Mouse (Mus musculus): Measurements from ENCODE around the gene Fxyd7.

Gene Fxyd7

DNA sequence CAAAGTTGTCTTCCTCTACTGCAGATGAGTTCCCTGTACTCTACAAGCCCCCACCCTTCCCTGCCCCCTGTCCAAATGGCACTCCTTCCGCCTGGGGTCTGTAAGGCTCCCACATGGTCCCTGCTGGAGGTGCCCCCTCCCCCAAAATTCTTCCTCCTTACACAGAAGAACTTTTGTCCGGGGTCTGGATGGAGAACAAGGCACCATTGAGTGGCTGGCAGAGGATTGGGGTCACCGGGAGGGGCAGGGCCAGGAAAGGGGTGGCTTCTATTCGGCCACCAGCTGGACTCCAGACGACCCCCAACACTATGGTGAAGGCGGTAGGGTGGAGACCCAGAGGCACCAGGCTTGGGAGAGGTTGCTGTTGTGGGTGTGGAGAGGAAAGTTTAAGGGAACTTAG is 26.2 kb upstream of the Fxyd7 start:
- DNase-seq (ENCODE audit: inconsistent age in 2 of 2, low spot score in 1 of 2) = no peak

DNA sequence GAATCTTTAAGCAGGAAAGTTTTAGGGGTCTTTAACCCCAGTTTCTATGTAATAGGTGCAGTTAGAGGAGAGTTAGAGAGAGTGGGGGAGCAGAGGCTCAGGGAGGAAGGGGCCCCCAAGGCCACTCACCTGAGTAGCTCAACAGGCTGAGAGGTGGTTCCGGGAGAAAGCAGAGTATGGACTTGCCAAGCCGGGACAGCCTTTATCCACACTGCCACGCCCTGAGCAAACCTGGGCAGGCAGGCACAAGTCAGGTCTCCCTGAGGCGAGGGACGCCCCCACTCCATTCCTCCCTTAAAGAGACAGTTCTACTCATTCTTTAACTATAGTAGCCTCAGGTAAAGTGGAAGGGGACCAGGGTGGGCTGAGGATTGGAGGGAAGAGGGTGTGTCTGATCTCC is 25.2 kb upstream of the Fxyd7 start, which contains the start of gene Fxyd3:
TSS of gene Fxyd3 (minus strand) at position 213 of the 400 bp plus-strand sequence.
- no peak for DNase-seq (ENCODE audit: inconsistent age in 2 of 2, low spot score in 1 of 2)

DNA sequence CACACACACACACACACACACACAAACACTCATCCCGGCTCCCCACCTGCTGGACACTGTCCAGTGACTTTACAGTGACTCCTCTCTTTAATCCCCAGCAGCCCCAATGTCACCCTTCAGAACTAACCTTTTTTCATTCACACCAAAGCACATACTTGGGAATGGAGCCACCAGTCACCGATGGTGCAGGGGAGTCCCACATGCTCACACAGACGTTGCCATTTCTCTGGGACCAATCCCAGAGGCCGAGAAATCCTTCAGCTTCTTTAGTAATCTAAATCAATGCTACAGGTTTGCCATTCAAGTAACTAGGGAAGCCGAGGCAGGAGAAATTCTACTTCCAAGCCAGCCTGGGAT is 23.4 kb upstream of the Fxyd7 start:
- no peak for DNase-seq (ENCODE audit: inconsistent age in 2 of 2, low spot score in 1 of 2)

DNA sequence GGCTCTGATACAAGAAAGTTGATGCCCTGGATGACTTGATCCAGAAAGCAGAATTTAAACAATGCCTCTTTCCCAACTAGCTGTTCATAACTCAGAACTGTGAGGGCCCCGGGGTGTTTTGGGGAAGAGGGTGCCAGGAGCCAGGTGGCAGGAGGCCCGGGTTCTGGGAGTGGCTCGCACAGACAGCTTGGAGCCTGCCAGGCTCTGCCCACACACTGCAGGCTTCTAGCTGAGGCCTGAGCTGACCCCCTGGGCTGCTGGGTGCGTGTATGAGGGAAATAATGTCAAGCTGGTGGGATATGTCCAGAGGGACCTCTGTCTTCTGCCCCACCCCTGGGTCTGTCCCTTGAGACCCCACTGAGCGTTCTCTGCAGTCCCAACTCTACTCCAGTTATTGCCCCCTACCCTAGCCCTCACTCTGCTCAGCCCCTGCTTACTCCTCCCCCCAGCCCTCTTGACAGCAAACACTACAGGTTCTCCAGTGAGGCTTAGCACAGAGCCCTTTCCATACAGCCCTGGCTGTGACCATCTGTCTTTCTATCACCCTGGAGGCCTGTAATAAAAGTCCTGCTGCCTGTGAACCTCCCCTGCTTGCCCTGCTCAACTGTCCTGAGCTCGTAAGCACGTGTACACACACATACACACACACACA is 22.9 kb upstream of the Fxyd7 start:
- no peak for DNase-seq (ENCODE audit: inconsistent age in 2 of 2, low spot score in 1 of 2)

DNA sequence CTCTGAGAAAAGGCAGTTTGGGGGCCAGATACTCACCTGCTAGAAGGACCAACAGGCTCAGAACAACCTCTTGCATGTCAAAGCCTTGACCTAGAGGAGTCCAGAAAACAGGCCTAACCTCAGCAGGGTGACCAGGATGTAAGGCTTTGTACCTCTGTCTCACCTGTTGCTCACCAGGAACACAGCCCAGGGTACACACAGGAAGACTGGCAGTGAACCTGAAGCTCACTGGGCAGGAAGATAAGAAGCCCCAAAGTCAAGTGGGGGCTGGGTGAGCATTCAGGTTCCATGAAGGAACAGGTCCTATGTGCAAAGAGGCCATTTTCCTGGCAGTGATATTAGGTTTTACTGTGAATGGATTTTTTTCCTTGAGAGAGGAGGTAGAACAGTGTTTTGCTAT is 22.3 kb upstream of the Fxyd7 start:
- DNase-seq (ENCODE audit: inconsistent age in 2 of 2, low spot score in 1 of 2) = no peak

DNA sequence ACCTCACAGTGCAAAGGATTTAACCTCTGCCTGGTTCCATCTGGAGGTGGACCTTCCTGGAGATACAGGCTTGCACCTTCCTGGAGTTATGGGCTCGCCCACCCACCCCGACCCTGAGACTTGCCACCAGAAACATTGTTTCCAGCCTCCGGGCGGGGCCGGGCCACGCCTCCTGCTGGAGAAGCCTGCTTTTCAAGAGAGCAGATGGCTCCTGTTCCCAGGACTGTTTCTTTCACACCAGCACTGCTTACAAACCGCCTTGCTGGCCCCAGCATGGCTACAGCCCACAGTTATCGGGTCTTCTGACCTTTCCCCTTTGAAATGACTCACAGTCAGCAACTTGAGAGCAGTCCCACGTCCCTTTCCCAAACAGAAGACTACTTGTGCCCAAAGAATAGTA is 21.1 kb upstream of the Fxyd7 start:
- no peak for DNase-seq (ENCODE audit: inconsistent age in 2 of 2, low spot score in 1 of 2)

DNA sequence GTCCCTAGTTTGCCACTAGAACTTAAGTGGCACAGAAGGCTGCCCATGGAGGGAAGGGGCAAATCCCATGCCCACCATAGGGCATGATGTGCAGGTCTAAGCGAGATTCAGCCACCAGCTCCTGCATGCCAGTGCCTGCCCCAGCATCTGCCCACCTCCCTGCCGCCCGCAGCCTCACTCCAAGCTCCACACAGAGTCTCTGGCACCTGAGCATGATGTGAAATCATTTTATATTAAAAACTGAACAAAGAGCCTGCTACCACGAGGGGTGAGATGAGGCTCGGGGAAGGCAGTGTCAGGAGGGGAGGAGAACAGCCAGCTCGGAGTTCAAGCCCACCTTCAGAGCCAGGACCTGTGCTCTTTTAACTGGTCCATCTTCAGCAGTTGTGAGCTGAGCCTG is 19.1 kb upstream of the Fxyd7 start:
- no peak for DNase-seq (ENCODE audit: inconsistent age in 2 of 2, low spot score in 1 of 2)

DNA sequence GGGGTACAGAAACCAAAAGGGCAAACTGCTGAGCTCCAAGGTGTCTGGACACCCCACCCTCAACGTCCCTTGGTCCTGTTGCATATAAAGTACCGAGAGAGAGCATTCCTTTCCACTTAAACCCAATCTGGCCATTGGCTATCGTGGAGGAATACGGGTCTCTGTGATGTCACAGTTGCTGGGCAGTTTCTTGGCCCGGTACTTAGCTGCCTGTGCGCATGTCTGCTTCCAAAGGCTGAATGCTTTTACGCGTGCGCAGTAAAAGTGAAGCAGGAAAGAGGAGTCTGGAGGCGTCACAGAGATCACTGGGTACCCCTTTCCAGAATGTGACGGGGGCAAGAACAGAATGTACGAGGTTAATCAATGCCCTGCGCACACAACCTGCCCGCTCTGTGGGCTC is 18.2 kb upstream of the Fxyd7 start:
- DNase-seq (ENCODE audit: inconsistent age in 2 of 2, low spot score in 1 of 2) = no peak

DNA sequence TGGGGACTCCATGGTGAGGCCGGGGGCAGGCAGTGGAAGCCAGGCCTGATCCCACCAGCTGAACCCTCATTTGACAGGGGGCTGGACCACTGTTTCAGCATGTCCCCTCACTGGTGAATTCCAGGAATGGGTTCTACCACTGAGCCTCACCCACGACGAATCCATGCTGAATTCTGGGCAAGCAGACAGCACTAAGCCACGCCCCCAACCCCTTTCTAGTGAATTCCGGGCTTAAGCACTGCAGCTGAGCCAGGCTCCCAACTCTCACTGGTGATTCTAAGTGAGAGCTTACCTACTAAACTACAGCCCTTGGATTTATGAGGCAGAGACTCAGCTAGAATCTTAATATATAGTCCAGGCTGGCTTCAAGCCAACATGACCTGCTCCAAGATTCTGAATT is 16.6 kb upstream of the Fxyd7 start:
- no peak for DNase-seq (ENCODE audit: inconsistent age in 2 of 2, low spot score in 1 of 2)

DNA sequence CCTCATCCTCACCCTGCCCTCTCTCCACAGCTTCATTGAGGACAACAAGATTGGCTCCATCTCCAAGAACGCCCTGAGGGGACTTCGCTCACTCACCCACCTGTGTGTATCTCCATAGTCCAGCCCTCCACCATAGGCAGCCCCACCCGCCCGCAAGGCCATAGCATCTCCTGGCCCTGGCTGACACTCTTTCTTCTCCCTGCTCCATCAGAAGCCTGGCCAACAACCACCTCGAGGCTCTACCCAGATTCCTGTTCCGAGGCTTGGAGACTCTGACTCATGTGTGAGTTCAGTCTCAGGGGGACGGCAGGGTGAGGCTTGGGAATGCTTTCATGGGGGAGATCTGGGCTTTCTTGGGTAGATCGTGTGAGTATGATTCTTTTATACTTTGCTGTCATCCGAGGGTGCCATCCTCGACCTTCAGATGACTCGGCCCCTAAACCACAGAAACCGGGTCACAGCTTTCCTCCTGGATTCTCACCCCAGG is 11.8 kb upstream of the Fxyd7 start:
- DNase-seq (ENCODE audit: inconsistent age in 2 of 2, low spot score in 1 of 2) = no peak

DNA sequence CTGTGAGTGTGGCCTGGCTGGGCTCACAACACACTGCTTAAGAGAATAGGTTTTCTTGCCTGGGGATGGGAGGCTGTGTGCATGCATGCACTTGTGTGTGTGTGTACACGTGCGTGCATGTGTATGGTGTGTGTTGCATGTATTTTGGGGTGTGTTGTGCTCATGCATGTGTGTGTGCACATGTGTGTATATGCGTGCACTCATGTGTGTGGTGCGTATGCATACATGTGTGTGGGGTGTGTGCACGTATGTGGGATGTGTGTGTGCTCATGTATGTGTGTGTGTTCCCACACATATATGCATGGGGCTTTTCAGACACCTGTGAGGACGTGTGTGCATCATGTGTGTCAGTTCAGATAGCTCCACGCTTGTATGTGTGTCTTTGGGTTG is 9.3 kb upstream of the Fxyd7 start:
- DNase-seq (ENCODE audit: inconsistent age in 2 of 2, low spot score in 1 of 2) = no peak

DNA sequence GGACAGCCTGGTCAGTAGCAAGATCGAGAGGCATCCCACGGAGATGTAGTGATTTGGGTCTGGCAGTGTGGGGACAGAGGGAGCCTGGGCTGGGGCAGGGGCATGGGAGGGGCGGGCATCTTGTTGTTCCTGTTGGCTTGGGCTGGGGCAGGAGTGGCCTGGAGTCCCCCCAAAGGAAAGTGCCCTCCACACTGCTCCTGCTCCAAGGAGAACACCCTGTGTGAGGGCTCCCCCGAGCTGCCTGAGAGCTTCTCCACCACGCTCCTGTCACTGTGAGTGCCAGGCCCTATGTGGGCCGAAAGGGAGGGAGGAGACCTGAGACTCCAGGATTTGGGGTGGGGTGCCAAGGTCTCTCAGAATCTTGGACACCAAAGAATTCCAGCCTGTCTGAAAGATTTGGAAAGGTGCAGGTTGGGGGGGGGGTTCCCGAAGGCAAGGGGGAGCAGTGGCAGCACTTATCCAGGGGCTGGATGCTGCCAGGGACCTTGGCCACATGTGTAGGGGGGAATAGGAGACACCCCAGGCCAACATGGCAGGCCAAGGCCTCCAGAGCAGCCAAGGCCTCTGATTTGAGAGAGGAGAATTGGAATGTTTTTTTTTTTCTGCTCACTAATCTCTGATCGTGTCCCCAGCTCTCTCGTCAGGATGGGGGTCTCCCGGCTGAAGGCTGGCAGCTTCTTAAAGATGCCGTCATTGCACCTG is 8.8 kb upstream of the Fxyd7 start:
- DNase-seq (ENCODE audit: inconsistent age in 2 of 2, low spot score in 1 of 2) = peak in 1 of 2 experiments; percentile 49

DNA sequence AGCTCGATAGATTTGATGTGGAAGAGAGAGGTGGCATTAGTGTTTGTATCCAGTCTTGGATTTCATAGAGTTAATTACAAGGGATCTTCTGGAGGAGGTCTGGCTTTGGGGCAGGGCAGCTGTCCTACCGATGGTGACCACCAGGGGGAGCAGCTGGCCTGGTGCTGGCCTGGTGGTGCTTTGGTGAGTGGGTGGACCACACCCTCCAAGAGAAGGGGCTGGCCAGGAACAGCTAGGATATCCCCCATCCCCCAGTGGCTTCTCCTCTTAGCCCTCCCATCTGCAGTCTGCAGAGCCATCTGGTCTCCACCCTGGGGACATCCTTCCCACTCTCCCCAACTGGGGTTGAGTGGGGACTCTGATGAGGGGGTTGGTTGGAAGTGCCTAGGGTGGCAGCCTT is 7.8 kb upstream of the Fxyd7 start, which contains the start of gene Lgi4:
TSS of gene Lgi4 (plus strand) at position 235 of the 400 bp plus-strand sequence.
- peak; percentile 83 to 95 for DNase-seq (ENCODE audit: inconsistent age in 2 of 2, low spot score in 1 of 2)

DNA sequence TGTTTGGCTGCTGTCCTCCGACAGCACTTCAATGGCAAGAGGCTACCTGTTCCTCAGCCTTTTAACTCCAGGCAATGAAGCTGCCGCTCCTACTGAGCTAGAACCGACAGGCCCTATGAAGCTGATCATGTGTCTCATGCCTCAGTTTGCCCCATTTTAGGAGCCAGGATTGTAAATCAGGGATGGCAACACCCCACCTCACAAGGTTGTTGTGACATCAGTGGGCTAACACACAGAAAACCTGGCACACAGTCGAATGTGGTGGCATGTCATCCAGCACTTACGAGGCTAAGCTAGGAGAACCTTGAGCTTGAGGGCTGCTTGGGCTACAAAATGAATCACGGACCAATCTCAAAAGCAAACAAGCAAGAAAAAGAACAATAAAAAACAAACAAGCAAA is 6.9 kb upstream of the Fxyd7 start:
- DNase-seq (ENCODE audit: inconsistent age in 2 of 2, low spot score in 1 of 2) = peak in 1 of 2 experiments; percentile 80

DNA sequence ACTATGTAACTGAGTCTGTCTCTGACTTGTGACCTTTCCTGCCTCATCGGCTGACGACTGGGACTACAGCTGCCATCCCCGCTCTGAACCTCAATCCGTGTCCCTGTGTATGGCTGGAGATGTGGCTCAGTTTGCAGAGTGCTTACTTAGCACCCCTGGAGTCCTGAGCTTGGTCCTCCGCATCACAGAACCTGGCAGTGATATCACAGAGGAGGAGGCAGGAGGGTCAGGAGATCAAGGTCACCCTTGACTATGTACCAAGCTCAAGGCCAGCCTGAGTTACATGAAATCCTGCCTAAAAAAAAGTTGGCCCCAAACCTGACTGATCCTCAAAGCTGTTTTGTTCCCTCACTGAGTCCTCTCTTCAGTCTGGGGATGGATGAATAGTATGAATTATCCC is 6.5 kb upstream of the Fxyd7 start:
- DNase-seq (ENCODE audit: inconsistent age in 2 of 2, low spot score in 1 of 2) = peak; percentile 67 to 76

DNA sequence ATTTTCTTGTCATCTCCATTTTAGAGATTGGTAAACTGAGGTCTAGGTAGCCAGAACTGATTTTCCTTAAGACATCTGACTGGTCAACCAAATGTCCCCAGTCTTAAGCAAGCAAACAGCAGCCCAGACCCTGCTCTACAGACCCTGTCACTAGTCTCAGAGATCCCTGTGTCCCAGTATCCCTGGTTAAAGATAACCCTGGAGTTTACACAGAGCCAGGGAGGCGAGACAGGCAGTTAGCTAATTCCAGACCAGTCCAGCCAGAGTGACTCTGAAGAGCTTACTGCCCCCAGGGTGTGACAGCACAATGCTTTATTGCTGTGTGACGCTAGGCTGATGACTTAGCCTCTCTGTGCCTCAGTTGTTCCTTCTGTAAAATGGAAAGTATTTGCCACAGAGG is 5.8 kb upstream of the Fxyd7 start, which contains the start of gene Fxyd1:
TSS of gene Fxyd1 (minus strand) at position 129 of the 400 bp plus-strand sequence.
- no peak for DNase-seq (ENCODE audit: inconsistent age in 2 of 2, low spot score in 1 of 2)

DNA sequence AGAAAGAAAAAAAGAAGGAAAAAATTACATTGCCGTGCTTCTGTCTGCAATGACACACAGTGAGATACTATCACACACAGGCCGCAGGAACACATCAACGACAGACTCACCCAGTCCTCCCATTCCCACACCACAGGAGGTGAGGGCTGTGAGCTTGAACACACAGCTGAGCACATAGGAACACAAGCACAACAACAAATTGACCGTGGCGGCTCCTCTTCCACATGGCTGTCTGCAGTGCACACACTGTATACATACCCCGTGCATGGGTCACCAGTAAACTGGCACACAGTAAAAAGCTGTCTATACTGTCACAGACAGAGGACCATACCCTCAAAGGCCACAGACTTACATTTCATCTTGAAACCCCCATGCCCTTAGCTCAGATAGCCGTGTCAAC is 5.2 kb upstream of the Fxyd7 start:
- DNase-seq (ENCODE audit: inconsistent age in 2 of 2, low spot score in 1 of 2) = no peak

DNA sequence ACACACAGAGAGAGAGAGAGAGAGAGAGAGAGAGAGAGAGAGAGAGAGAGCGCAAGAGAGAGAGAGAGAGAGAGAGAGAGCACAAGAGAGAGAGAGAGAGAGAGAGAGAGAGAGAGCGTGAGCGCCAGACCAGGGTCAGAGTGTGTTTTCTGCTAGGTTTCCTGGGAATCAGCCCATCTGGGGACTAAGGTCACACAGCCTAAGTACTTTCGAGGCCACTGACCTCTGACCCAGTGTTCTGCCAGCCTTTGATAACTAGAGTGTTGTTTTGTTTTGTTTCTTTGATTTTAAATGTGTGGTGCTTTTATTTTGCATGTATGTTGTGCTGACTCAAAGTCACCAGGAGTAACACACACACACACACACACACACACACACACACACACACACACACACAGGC is 4.6 kb upstream of the Fxyd7 start:
- peak in 1 of 2 experiments; percentile 76 for DNase-seq (ENCODE audit: inconsistent age in 2 of 2, low spot score in 1 of 2)

DNA sequence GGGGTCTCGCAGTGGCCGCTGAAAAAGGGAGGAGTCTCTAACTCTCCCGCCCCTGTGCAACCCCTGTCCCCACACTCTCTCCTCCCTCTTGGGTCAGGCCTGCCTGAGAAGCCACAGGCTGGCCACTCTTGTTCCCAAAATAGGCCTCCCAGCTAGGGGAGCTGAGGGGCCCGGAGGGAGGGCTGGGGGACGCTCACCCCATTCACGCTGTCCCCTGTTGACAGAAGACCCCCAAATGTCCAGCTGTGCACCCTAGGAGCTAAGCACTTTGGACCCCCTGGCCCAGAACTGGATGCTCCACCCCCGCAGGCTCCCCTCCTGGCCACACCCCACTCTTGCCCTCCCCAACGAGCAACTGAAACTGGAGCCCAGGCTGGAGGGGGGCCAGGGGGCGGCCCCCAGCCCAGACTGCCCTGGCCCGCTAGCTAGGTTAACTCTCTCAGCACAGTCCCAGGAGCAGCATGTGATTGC is 4.1 kb upstream of the Fxyd7 start:
- peak; percentile 82 to 89 for DNase-seq (ENCODE audit: inconsistent age in 2 of 2, low spot score in 1 of 2)

DNA sequence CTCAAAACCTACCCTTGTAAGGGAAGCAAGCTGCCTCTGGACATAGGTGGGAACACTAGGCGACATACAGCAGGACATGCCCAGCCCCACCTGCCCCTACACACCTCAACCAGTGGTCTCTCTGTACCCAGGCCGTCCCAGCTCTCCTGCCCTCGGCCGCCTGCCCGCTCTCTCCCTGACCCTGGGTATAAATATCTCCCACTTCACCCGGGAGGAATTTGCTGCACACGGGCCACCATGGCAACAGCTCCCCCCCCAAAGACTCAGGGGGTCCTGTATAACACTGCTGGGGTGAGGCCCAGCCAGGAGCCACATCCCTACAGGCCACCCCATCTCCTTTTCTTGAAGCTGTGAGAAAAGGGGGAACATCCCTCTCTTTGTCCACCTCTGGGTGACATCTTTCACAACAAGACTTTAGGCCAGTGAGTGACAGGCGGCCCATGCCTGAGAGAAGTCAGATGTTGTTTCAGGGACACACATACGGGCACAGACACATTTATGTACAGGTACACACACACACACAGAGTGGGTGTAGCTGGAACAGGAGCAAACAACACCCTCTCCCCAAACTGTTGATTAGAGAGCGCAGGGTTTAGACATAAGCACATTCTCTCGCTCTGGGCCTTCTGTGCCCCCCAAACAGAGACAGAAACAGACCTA is 3.5 kb upstream of the Fxyd7 start:
- peak; percentile 57 to 76 for DNase-seq (ENCODE audit: inconsistent age in 2 of 2, low spot score in 1 of 2)

DNA sequence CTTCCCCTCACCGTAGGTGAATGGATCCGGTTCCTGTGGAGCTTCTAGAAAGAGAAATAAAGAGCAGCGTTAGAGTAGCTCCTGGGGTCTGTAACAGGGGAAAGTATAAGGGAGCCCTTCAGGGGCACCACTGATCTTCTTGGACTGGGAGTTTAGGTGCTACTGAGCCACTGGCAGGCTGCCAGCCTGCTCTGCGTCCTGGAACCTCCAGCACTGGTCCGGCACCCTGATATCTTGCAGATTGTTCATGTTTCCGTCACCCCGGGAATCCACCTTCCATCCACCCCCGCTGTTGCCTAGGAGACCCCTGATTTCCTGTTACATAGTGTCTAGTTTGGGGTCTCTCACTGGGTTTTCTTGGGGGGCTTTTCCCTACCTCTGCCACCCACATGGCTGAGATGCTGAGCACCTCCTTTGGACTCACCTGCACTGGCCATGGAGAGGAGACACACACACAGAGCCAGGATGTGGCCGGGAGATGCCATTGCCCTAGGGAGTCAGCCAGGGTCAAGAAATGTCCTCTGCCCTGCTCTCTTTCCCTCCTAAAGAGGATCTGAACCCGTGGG is 2.7 kb upstream of the Fxyd7 start:
- DNase-seq (ENCODE audit: inconsistent age in 2 of 2, low spot score in 1 of 2) = peak in 1 of 2 experiments; percentile 64
